Mouse (Mus musculus): ENCODE results near the gene Gzmm. TPM values are rescaled to one million over a fixed set of nuclear protein-coding genes. Genes with fewer than 3 reads are reported as not detected.

Gzmm gene
- polyA plus RNA-seq, 1 experiment = 0.71 TPM

GRCm38 (mm10) chr10:79654946-79655395 is 33.8 kb upstream of the Gzmm start:
- Histone ChIP-seq H3ac (ENCODE audit: control insufficient read depth, insufficient read length) (no peak overlapping the region), H3K4me3 (no peak overlapping the region), H3K4me2 (ENCODE audit: low read depth) (no peak overlapping the region), H3K36me3 (ENCODE audit: control insufficient read depth, insufficient read depth) (no peaks in the 10 kb centered on the region), H3K27me3 (ENCODE audit: control insufficient read depth, insufficient read depth, insufficient read length) (peaks cover 25% of the 10 kb centered on the region), H3K79me2 (ENCODE audit: control insufficient read depth, insufficient read depth) (no peaks in the 10 kb centered on the region)
- TF ChIP-seq USF1 (IDR thresholded peaks at IDR 0.05; ENCODE audit: low read depth) (no peak), POLR2A (IDR thresholded peaks at IDR 0.05; ENCODE audit: insufficient read length, low read depth) (no peak), MAX (IDR thresholded peaks at IDR 0.05; ENCODE audit: low read depth) (no peak), POLR2AphosphoS2 (IDR thresholded peaks at IDR 0.05; ENCODE audit: insufficient read length, low read depth) (no peak), MYOD1 (IDR thresholded peaks at IDR 0.05; ENCODE audit: control insufficient read depth in 1 of 3, insufficient read length in 2 of 3, low read depth in 2 of 3) (no peak), MYOG (IDR thresholded peaks at IDR 0.05; ENCODE audit: control insufficient read depth in 1 of 3, insufficient read depth in 1 of 3, insufficient read length in 2 of 3, low read depth in 2 of 3) (no peak), E2F4 (IDR thresholded peaks at IDR 0.05; ENCODE audit: insufficient read depth) (no peak), CEBPB (IDR thresholded peaks at IDR 0.05; ENCODE audit: insufficient read depth, poor library complexity, severe bottlenecking) (no peak)

DNA sequence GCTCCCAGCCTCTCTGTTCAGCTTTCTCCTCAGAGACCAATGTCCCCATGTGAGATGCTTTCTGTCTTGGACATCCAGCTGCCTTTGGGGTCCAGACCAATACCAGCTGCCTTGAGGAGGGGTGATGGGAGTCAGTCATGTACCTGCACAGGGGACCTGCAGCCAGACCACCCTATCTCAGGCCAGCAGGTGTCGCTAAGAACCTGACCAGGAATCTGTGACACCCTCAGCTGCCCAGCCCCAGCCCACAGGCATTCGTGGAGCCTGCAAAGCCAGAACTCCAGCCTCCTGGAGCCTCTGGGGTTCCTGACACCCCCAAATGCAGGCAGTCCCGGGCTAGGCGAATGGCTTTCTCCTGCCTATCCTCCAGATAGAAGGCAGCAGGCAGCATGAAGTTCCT is 30.0 kb upstream of the Gzmm start:
- Histone ChIP-seq H3ac (ENCODE audit: control insufficient read depth, insufficient read length) (no peak overlapping the region), H3K4me2 (ENCODE audit: low read depth) (no peak overlapping the region), H3K27me3 (ENCODE audit: control insufficient read depth, insufficient read depth, insufficient read length) (peaks cover 13% of the 10 kb centered on the region), H3K36me3 (ENCODE audit: control insufficient read depth, insufficient read depth) (no peaks in the 10 kb centered on the region), H3K4me3 (no peak overlapping the region), H3K79me2 (ENCODE audit: control insufficient read depth, insufficient read depth) (no peaks in the 10 kb centered on the region)
- TF ChIP-seq SRF (IDR thresholded peaks at IDR 0.05; ENCODE audit: control insufficient read depth, insufficient read length, low read depth) (no peak), E2F4 (IDR thresholded peaks at IDR 0.05; ENCODE audit: insufficient read depth) (no peak), POLR2A (IDR thresholded peaks at IDR 0.05; ENCODE audit: insufficient read length, low read depth) (no peak), CEBPB (IDR thresholded peaks at IDR 0.05; ENCODE audit: insufficient read depth, poor library complexity, severe bottlenecking) (no peak), TCF3 (IDR thresholded peaks at IDR 0.05; ENCODE audit: insufficient read length, low read depth) (no peak), USF1 (IDR thresholded peaks at IDR 0.05; ENCODE audit: low read depth) (no peak), REST (IDR thresholded peaks at IDR 0.05; ENCODE audit: insufficient read depth, insufficient read length) (no peak), POLR2AphosphoS2 (IDR thresholded peaks at IDR 0.05; ENCODE audit: insufficient read length, low read depth) (no peak), MYOD1 (IDR thresholded peaks at IDR 0.05; ENCODE audit: control insufficient read depth in 1 of 3, insufficient read length in 2 of 3, low read depth in 2 of 3) (no peak), MYOG (IDR thresholded peaks at IDR 0.05; ENCODE audit: control insufficient read depth in 1 of 3, insufficient read depth in 1 of 3, insufficient read length in 2 of 3, low read depth in 2 of 3) (no peak), TCF12 (IDR thresholded peaks at IDR 0.05; ENCODE audit: insufficient read depth, poor library complexity, severe bottlenecking) (no peak), MAX (IDR thresholded peaks at IDR 0.05; ENCODE audit: low read depth) (no peak)

GRCm38 (mm10) chr10:79660298-79660697 is 28.5 kb upstream of the Gzmm start:
- Histone ChIP-seq H3ac (ENCODE audit: control insufficient read depth, insufficient read length) (no peak overlapping the region), H3K36me3 (ENCODE audit: control insufficient read depth, insufficient read depth) (no peaks in the 10 kb centered on the region), H3K4me3 (no peak overlapping the region), H3K27me3 (ENCODE audit: control insufficient read depth, insufficient read depth, insufficient read length) (peaks cover 3% of the 10 kb centered on the region), H3K4me2 (ENCODE audit: low read depth) (no peak overlapping the region), H3K79me2 (ENCODE audit: control insufficient read depth, insufficient read depth) (no peaks in the 10 kb centered on the region)
- TF ChIP-seq MYOD1 (IDR thresholded peaks at IDR 0.05; ENCODE audit: control insufficient read depth in 1 of 3, insufficient read length in 2 of 3, low read depth in 2 of 3) (no peak), CEBPB (IDR thresholded peaks at IDR 0.05; ENCODE audit: insufficient read depth, poor library complexity, severe bottlenecking) (no peak), TCF12 (IDR thresholded peaks at IDR 0.05; ENCODE audit: insufficient read depth, poor library complexity, severe bottlenecking) (no peak), SRF (IDR thresholded peaks at IDR 0.05; ENCODE audit: control insufficient read depth, insufficient read length, low read depth) (no peak), E2F4 (IDR thresholded peaks at IDR 0.05; ENCODE audit: insufficient read depth) (no peak), POLR2A (IDR thresholded peaks at IDR 0.05; ENCODE audit: insufficient read length, low read depth) (no peak), MAX (IDR thresholded peaks at IDR 0.05; ENCODE audit: low read depth) (no peak), POLR2AphosphoS2 (IDR thresholded peaks at IDR 0.05; ENCODE audit: insufficient read length, low read depth) (no peak), REST (IDR thresholded peaks at IDR 0.05; ENCODE audit: insufficient read depth, insufficient read length) (no peak), MYOG (IDR thresholded peaks at IDR 0.05; ENCODE audit: control insufficient read depth in 1 of 3, insufficient read depth in 1 of 3, insufficient read length in 2 of 3, low read depth in 2 of 3) (no peak), USF1 (IDR thresholded peaks at IDR 0.05; ENCODE audit: low read depth) (no peak), TCF3 (IDR thresholded peaks at IDR 0.05; ENCODE audit: insufficient read length, low read depth) (no peak)

DNA sequence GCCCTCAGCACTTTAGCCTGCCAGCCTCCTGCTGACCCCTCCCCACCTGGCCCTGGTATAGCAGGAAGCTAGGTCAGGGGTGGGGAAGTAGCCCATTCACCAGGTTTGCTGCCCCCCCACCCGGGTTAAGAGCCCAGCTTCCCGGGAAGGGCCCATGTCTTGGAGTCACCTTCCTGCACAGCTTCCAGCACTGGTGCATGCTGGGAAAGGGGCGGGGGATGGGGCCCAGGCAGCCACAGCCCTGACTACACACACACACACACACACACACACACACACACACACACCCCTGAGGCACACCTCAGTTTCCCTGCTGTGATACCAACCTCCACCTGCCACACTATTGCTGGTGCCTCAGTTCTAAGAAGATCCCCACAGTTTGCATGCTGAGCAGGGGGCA is 27.0 kb upstream of the Gzmm start:
- Histone ChIP-seq H3K4me3 (no peak overlapping the region), H3K36me3 (ENCODE audit: control insufficient read depth, insufficient read depth) (no peaks in the 10 kb centered on the region), H3K79me2 (ENCODE audit: control insufficient read depth, insufficient read depth) (no peaks in the 10 kb centered on the region), H3K4me2 (ENCODE audit: low read depth) (no peak overlapping the region), H3K27me3 (ENCODE audit: control insufficient read depth, insufficient read depth, insufficient read length) (peaks cover 6% of the 10 kb centered on the region), H3ac (ENCODE audit: control insufficient read depth, insufficient read length) (no peak overlapping the region)
- TF ChIP-seq POLR2AphosphoS2 (IDR thresholded peaks at IDR 0.05; ENCODE audit: insufficient read length, low read depth) (no peak), CEBPB (IDR thresholded peaks at IDR 0.05; ENCODE audit: insufficient read depth, poor library complexity, severe bottlenecking) (no peak), MYOG (IDR thresholded peaks at IDR 0.05; ENCODE audit: control insufficient read depth in 1 of 3, insufficient read depth in 1 of 3, insufficient read length in 2 of 3, low read depth in 2 of 3) (no peak), E2F4 (IDR thresholded peaks at IDR 0.05; ENCODE audit: insufficient read depth) (no peak), POLR2A (IDR thresholded peaks at IDR 0.05; ENCODE audit: insufficient read length, low read depth) (no peak), SRF (IDR thresholded peaks at IDR 0.05; ENCODE audit: control insufficient read depth, insufficient read length, low read depth) (no peak), MAX (IDR thresholded peaks at IDR 0.05; ENCODE audit: low read depth) (no peak), REST (IDR thresholded peaks at IDR 0.05; ENCODE audit: insufficient read depth, insufficient read length) (no peak), USF1 (IDR thresholded peaks at IDR 0.05; ENCODE audit: low read depth) (no peak), TCF3 (IDR thresholded peaks at IDR 0.05; ENCODE audit: insufficient read length, low read depth) (no peak), TCF12 (IDR thresholded peaks at IDR 0.05; ENCODE audit: insufficient read depth, poor library complexity, severe bottlenecking) (no peak), MYOD1 (IDR thresholded peaks at IDR 0.05; ENCODE audit: control insufficient read depth in 1 of 3, insufficient read length in 2 of 3, low read depth in 2 of 3) (no peak)

Measured in myocyte (in vitro differentiated cells).